Mouse (Mus musculus) CH12.LX (cell line): ENCODE data around the gene Alk. TPM values are rescaled to one million over a fixed set of nuclear protein-coding genes. Genes with fewer than 3 reads are reported as not detected.

Source experiments
- DNase-seq: peaks from one replicate; pipeline ENCODE4 v3.0.0-alpha.2; 2013; ENCODE audit errors: extremely low read depth
- H3K27ac ChIP-seq: 2 replicates; pipeline ENCODE4 v1.5.1; 2012; ENCODE audit warnings: low read depth, mild to moderate bottlenecking, control low read depth, moderate library complexity; ENCODE audit not compliant: insufficient read depth
- H3K27me3 ChIP-seq: replicated peaks from 2 replicates; pipeline ENCODE3; 2012; ENCODE audit warnings: inconsistent platforms
- H3K36me3 ChIP-seq, 2 experiments: replicated peaks in 1 of 2; 2 replicates each; pipeline versions ENCODE3 to v1.6.1; 2012; ENCODE audit warnings: inconsistent platforms in 1 of 2, low read length in 1 of 2, mild to moderate bottlenecking in 1 of 2, mixed read lengths in 1 of 2, moderate library complexity in 1 of 2; ENCODE audit not compliant: control insufficient read depth in 1 of 2, insufficient read depth in 1 of 2
- H3K4me1 ChIP-seq, 2 experiments: 2 replicates each; pipeline ENCODE4 v1.6.1; 2012; ENCODE audit warnings: inconsistent platforms in 1 of 2, moderate library complexity in 1 of 2; ENCODE audit not compliant: insufficient read depth in 2 of 2, control insufficient read depth in 1 of 2
- H3K4me2 ChIP-seq: 2 replicates; pipeline ENCODE4 v1.6.1; 2012; ENCODE audit warnings: low read depth, mild to moderate bottlenecking, control low read depth; ENCODE audit not compliant: poor library complexity, insufficient read depth, severe bottlenecking
- H3K4me3 ChIP-seq, 3 experiments: fragments of 150-350 bp in 1 of 3; sonication (generic) in 1 of 3; replicated peaks in 1 of 3; 2 replicates each; pipeline versions ENCODE3 to v1.5.1; 2011 to 2012; ENCODE audit warnings: low read depth in 2 of 3, low read length in 2 of 3, mild to moderate bottlenecking in 2 of 3, moderate library complexity in 2 of 3, control low read depth in 1 of 3, improper control_type of control experiment in 1 of 3, inconsistent platforms in 1 of 3, mixed read lengths in 1 of 3; ENCODE audit not compliant: poor library complexity in 1 of 3
- H3K79me2 ChIP-seq: replicated peaks from 2 replicates; pipeline ENCODE4 v1.6.1; 2012; ENCODE audit warnings: mild to moderate bottlenecking, moderate library complexity; ENCODE audit not compliant: control insufficient read depth, poor library complexity, insufficient read depth, severe bottlenecking; ENCODE audit errors: extremely low read depth
- H3K9ac ChIP-seq: 2 replicates; pipeline ENCODE4 v1.6.1; 2012; ENCODE audit warnings: low read depth, mild to moderate bottlenecking, control low read depth, moderate library complexity; ENCODE audit not compliant: insufficient read depth
- H3K9me3 ChIP-seq: replicated peaks from 2 replicates; pipeline ENCODE3; 2012; ENCODE audit warnings: low read length, inconsistent platforms, mixed read lengths
- CHD1 ChIP-seq: IDR thresholded peaks from 2 replicates; pipeline ENCODE4 v1.6.1; 2012; ENCODE audit warnings: low read depth, low read length, improper control_type of control experiment, inconsistent platforms
- CTCF ChIP-seq, 2 experiments: IDR thresholded peaks in 1 of 2; conservative IDR thresholded peaks in 1 of 2; 2 replicates each; pipeline ENCODE4 v1.5.1; 2011 to 2012; ENCODE audit warnings: low read depth in 2 of 2, low read length in 2 of 2, improper control_type of control experiment in 1 of 2, inconsistent platforms in 1 of 2, mild to moderate bottlenecking in 1 of 2, moderate library complexity in 1 of 2
- HCFC1 ChIP-seq: IDR thresholded peaks from 2 replicates; pipeline ENCODE4 v1.6.1; 2012; ENCODE audit warnings: low read depth, mild to moderate bottlenecking, inconsistent platforms, low read length, improper control_type of control experiment
- MAFK ChIP-seq: IDR thresholded peaks from 2 replicates; pipeline ENCODE4 v1.6.1; 2011; ENCODE audit warnings: low read length, improper control_type of control experiment; ENCODE audit not compliant: insufficient replicate concordance
- MYC ChIP-seq: IDR thresholded peaks from 2 replicates; pipeline ENCODE4 v1.6.1; 2011; ENCODE audit warnings: low read depth, mild to moderate bottlenecking, improper control_type of control experiment, low read length
- PAX5 ChIP-seq: IDR thresholded peaks from 2 replicates; pipeline ENCODE4 v1.6.1; 2012; ENCODE audit warnings: low read length, inconsistent platforms, mixed read lengths
- POLR2A ChIP-seq: IDR thresholded peaks from 2 replicates; pipeline ENCODE4 v1.6.1; 2011; ENCODE audit warnings: low read depth, mild to moderate bottlenecking, improper control_type of control experiment, low read length
- RAD21 ChIP-seq: IDR thresholded peaks from 2 replicates; pipeline ENCODE4 v1.6.1; 2011; ENCODE audit warnings: low read depth, mild to moderate bottlenecking, low read length, improper control_type of control experiment, moderate library complexity
- SMC3 ChIP-seq: IDR thresholded peaks from 2 replicates; pipeline ENCODE4 v1.6.1; 2011; ENCODE audit warnings: low read depth, low read length, improper control_type of control experiment
- TBP ChIP-seq: conservative IDR thresholded peaks from 2 replicates; pipeline ENCODE4 v1.6.1; 2011; ENCODE audit warnings: low read depth, low read length, improper control_type of control experiment
- UBTF ChIP-seq: IDR thresholded peaks from 2 replicates; pipeline ENCODE4 v1.6.1; 2012; ENCODE audit warnings: low read depth, mild to moderate bottlenecking, inconsistent platforms, low read length, improper control_type of control experiment, moderate library complexity
- USF1 ChIP-seq: IDR thresholded peaks from 2 replicates; pipeline ENCODE4 v1.6.1; 2014; ENCODE audit warnings: low read depth, mild to moderate bottlenecking, inconsistent platforms, low read length, improper control_type of control experiment
- USF2 ChIP-seq: conservative IDR thresholded peaks from 2 replicates; pipeline ENCODE4 v1.6.1; 2011; ENCODE audit warnings: low read depth, low read length, improper control_type of control experiment
- ZC3H11A ChIP-seq: IDR thresholded peaks from 2 replicates; pipeline ENCODE4 v1.6.1; 2012; ENCODE audit warnings: low read depth, mild to moderate bottlenecking, inconsistent platforms, low read length, improper control_type of control experiment
- ZKSCAN1 ChIP-seq: IDR thresholded peaks from 2 replicates; pipeline ENCODE4 v1.6.1; 2012; ENCODE audit warnings: low read depth, inconsistent platforms, low read length, improper control_type of control experiment, borderline replicate concordance
- dilution Hi-C: fragments of 300-500 bp; cut with MboI; formaldehyde crosslinking; loops from 2 replicates; pipeline ENCODE4 v1.14.3; 2020; ENCODE audit warnings: low sequenced_read_pairs; ENCODE audit not compliant: extremely low pct_unique_long_range_greater_than_20kb, extremely low pct_ligation_motif_present
- in situ Hi-C: fragments of 300-500 bp; cut with MboI; formaldehyde crosslinking; loops from 3 replicates; pipeline ENCODE4 v1.14.3; 2019; ENCODE audit warnings: low sequenced_read_pairs, low pct_ligation_motif_present, low pct_unique_long_range_greater_than_20kb, mixed read lengths
- polyA plus RNA-seq: library from polyadenylated mRNA; unstranded; fragments of >175 nt; gene quantifications from 2 replicates; pipeline ENCODE4 v1.2.1, GENCODE M21; 2012; ENCODE audit warnings: low read depth; ENCODE audit not compliant: insufficient read length
- total RNA-seq, 2 experiments: library from RNA; depleted of rRNA; stranded (reverse); fragments of 300-350 nt in 1 of 2; fragments of >200 nt in 1 of 2; gene quantifications; 2 replicates each; pipeline ENCODE4 v1.2.3; 2012 to 2014

Alk gene
- total and polyA plus RNA-seq, 3 experiments = 0.38 to 0.63 (median 0.44) TPM

GRCm38 (mm10) chr17:72640095-72640494, 35.7 kb upstream of the Alk start:
- H3K4me2 ChIP-seq = no peak overlapping the region
- no peaks in the 10 kb centered on the region for H3K27me3 ChIP-seq
- H3K79me2 ChIP-seq = no peaks in the 10 kb centered on the region
- in situ Hi-C loops = no loop called here
- no peak overlapping the region for H3K9ac ChIP-seq
- H3K9me3 ChIP-seq = no peaks in the 10 kb centered on the region
- DNase-seq = no peak
- H3K27ac ChIP-seq = no peak overlapping the region
- no peaks in the 10 kb centered on the region for H3K36me3 ChIP-seq
- no peak overlapping the region for H3K4me3 ChIP-seq
- TF ChIP-seq CHD1 = no peak
- no peak for TF ChIP-seq HCFC1
- TF ChIP-seq USF1 = no peak
- TF ChIP-seq MAFK = no peak
- TF ChIP-seq POLR2A = no peak
- TF ChIP-seq TBP = no peak
- H3K4me1 ChIP-seq = no peaks in the 10 kb centered on the region
- dilution Hi-C loops = no loop called here

DNA sequence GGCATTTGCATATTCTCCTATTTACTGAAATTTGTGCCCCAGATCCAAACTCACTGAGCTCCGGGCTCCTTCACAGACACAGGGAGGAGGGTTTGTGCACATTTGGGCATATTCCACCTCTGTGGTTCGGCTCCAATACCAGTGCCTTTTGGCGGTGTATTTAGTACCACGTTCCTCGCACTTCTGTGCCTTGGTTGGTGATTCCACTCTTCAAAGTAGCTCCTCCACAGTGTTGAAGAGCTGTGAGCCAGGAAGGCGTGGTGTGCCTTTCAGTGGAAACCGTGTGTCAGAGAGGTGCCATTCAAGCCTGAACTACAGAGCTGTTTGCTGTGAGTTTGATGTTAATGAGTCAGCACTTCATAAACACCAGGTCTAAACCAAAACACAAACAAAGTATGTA, 35.0 kb upstream of the Alk start:
- in situ Hi-C loops = no loop called here

DNA sequence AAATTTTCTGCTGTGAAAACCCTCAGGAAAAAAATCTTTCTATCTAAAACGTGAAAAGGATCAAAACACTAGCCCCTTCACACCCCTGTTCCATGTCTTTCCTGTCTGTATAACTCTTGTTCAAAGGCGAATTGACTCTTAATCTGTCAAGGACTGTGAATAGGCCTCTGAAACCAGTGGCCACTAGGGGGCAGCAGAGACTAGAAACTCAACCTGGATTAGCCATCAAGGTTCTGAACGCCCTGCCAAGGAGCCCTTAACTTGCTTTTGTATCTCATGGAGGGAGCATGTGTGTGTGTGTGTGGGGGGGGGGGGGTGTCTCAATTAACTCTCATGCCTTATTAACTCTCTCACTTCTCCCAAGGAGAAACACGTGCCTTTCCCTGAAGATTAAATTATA, 1.8 kb upstream of the Alk start:
- Histone ChIP-seq H3K4me3 (no peak overlapping the region), H3K4me2 (no peak overlapping the region), H3K27me3 (no peaks in the 10 kb centered on the region), H3K9ac (no peak overlapping the region), H3K79me2 (no peaks in the 10 kb centered on the region), H3K27ac (no peak overlapping the region), H3K36me3 (no peaks in the 10 kb centered on the region), H3K4me1 (peaks cover 3% of the 10 kb centered on the region in 2 experiments; a peak in 2 of 4 replicates), H3K9me3 (peaks cover 8% of the 10 kb centered on the region)
- in situ Hi-C loops = loop anchor here (10.0 kb wide), 1 partner anchor 179 kb away; no protein-coding TSS in a partner anchor
- TF ChIP-seq ZC3H11A = peak; percentile 55; the same call in 1 of the 2 replicates
- TF ChIP-seq UBTF = no peak
- TF ChIP-seq USF2 = no peak
- TF ChIP-seq RAD21 = peak; percentile 87
- peak; percentile 92 for TF ChIP-seq SMC3
- TF ChIP-seq CTCF (conservative IDR thresholded peaks at IDR 0.05 in 1 of 2, IDR thresholded peaks at IDR 0.05 in 1 of 2; ENCODE audit: low read depth in 2 of 2, low read length in 2 of 2) = peak; percentile 65 to 92
- peak; percentile 81 for DNase-seq
- dilution Hi-C loops = no loop called here

More for the DNA sequence above, 35.0 kb upstream of the Alk start:
- Histone ChIP-seq H3K79me2 (no peaks in the 10 kb centered on the region), H3K4me1 (no peaks in the 10 kb centered on the region), H3K9me3 (no peaks in the 10 kb centered on the region), H3K27ac (no peak overlapping the region), H3K36me3 (no peaks in the 10 kb centered on the region), H3K9ac (no peak overlapping the region), H3K4me2 (no peak overlapping the region), H3K27me3 (no peaks in the 10 kb centered on the region), H3K4me3 (no peak overlapping the region)
- dilution Hi-C loops = no loop called here
- TF ChIP-seq RAD21 (no peak), ZKSCAN1 (no peak), MAFK (no peak), HCFC1 (no peak), SMC3 (no peak), UBTF (no peak), MYC (no peak), PAX5 (no peak)
- DNase-seq = no peak
